Mouse (Mus musculus) cerebellum, adult 2 months (tissue): ENCODE measurements around the gene Enpp7.
A peak's percentile ranks its signal among the peaks of the same experiment; 100 is the strongest.

Experiments
- CTCF ChIP-seq: fragments of 200-500 bp; IDR thresholded peaks from 2 replicates; pipeline ENCODE4 v1.5.1; 2011; ENCODE audit warnings: low read depth, mild to moderate bottlenecking, control low read depth, low read length, moderate library complexity, borderline replicate concordance; ENCODE audit not compliant: insufficient read depth
- POLR2A ChIP-seq: fragments of 200-500 bp; IDR thresholded peaks from 2 replicates; pipeline ENCODE4 v1.6.1; 2011; ENCODE audit warnings: low read length, control low read depth, borderline replicate concordance; ENCODE audit not compliant: insufficient read depth

DNA sequence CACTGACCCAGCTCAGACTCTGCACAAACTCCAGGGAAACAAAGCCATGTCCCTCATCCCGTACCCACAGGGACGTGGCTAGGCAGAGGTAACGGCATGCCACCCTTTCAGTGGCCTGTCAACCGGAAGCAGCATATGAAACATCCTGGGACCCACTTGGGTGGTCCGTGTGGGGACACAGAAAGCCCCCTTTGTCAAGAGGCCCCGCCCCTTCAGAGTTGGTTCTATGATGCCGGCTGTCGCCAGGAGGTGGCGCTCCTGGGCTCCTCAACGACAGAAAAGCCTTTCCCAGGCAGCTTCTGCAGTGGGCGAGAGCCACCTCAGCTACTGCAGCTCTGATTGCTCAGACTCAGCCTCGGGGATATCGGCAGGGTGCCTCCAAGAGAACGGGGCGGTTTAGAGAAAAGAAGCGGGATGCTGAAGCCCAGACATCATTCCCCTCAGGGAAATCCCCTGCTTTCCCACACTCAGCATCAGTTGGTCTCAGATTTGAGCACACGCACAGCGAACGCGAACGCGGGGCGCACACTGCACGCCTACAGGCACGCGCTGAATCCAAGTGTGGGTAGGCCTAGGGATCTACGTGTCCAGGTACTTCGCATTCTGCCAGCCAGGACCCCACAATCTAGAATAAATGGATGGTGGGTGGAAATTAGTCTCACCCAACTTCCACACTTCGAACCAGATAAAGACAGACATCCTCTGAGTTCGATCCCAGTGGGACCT lies 10.7 kb downstream of the Enpp7 start:
- TF ChIP-seq CTCF (peak; percentile 76), POLR2A (no peak)
